Mouse (Mus musculus) cortical plate, adult 2 months (tissue): ENCODE measurements at regions not wholly inside any gene's neighbourhood (a gene's known extent, or its start where the extent isn't known, plus 50 kb on each side); places are given as distances from the start of the nearest gene placed in this dataset.

Experiments used
- CTCF ChIP-seq: fragments of 200-500 bp; IDR thresholded peaks from 2 replicates; pipeline ENCODE4 v1.5.1; 2011; ENCODE audit warnings: mild to moderate bottlenecking, control low read depth, low read length; ENCODE audit not compliant: insufficient read depth; ENCODE audit errors: extremely low read depth
- POLR2A ChIP-seq: fragments of 200-500 bp; IDR thresholded peaks from 2 replicates; pipeline ENCODE4 v1.6.1; 2011; ENCODE audit warnings: mild to moderate bottlenecking, low read length, control low read depth; ENCODE audit not compliant: insufficient read depth; ENCODE audit errors: extremely low read depth

DNA sequence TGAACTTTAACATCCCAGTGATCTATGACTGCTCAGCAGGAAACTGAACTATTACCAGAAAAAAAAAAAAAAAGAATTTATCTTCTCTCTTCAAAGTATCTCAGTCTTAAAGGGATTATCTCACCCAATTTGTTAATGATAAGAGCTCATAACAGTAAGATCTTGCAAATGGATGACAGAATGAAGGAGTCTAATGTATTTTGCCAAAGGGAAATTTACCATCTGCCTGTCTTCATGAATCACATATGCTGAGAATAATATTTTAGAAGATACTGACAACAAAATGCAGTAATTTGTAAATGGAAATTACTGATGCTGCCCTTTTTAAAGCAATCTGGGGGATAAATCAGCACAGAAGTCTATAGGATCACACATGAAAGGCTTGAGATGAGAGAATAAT, 103.9 kb upstream of the Sp4 start:
- no peak for TF ChIP-seq POLR2A
- TF ChIP-seq CTCF, result no peak
